9 mouse cellular contexts compared by ENCODE assay signal in the genomic region with DNA sequence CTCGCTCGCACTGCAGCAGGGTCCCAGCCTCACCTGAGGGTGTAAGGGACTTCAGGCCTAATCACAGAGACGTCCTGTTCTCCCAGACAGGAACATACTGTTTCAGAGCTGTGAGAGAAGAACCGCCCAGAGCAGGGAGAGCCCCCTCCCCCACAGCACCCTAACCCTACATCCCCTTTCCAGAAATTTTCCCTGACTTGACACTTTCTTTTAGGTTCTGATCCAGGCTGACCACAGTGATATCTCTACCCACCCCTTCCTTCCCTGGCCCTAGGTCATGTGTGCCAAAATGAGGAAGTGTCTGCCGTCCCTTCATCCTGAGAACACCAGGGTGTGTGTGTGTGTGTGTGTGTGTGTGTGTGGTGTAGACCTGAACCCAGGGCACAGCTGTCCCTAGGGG. TPM values are rescaled to one million over a fixed set of nuclear protein-coding genes. Genes with fewer than 3 reads are reported as not detected.
A peak's percentile ranks its signal among the peaks of the same experiment; 100 is the strongest.
DNase-seq lines count a peak whose midpoint lies in the region; ATAC-seq lines count a peak whose summit lies in the region.
"Had no signal": no experiment of that assay in that cellular context is flagged by ENCODE, and none has a peak within 500 bp of the region (broad histone marks: within the 10 kb centered on the region; RNA-seq: fewer than 3 reads in every experiment).

TSS of gene C1qc (minus strand) at position 255 of the 400 bp plus-strand sequence.

- no peak within 1 kb of the TSS for H3K9ac ChIP-seq in kidney, embryonic 15.5 days
- H3K9ac ChIP-seq in midbrain, embryonic 13.5 days (replicated peaks): no peak within 1 kb of the TSS

- no peaks in the 10 kb centered on the region for H3K36me3 ChIP-seq in kidney, embryonic 15.5 days
- H3K36me3 ChIP-seq in midbrain, embryonic 13.5 days: no peaks in the 10 kb centered on the region

- peaks cover 9% of the 10 kb centered on the region; the same call in 1 of the 2 replicates for H3K4me1 ChIP-seq in kidney, embryonic 15.5 days
- H3K4me1 ChIP-seq in midbrain, embryonic 13.5 days (replicated peaks): peaks cover 18% of the 10 kb centered on the region

- ATAC-seq in kidney, embryonic 15.5 days (replicated peaks; ENCODE audit: low FRiP score): no peak
- ATAC-seq in midbrain, embryonic 13.5 days: no peak
- ATAC-seq: Patski had no signal

- no peak within 1 kb of the TSS for H3K4me3 ChIP-seq in kidney, embryonic 15.5 days (replicated peaks)
- no peak within 1 kb of the TSS for H3K4me3 ChIP-seq in midbrain, embryonic 13.5 days (replicated peaks)

- peaks cover 63% of the 10 kb centered on the region for H3K27me3 ChIP-seq in kidney, embryonic 15.5 days
- peaks cover 71% of the 10 kb centered on the region for H3K27me3 ChIP-seq in midbrain, embryonic 13.5 days

- H3K27ac ChIP-seq in kidney, embryonic 15.5 days: no peak within 1 kb of the TSS
- H3K27ac ChIP-seq in midbrain, embryonic 13.5 days: no peak within 1 kb of the TSS

- no peaks in the 10 kb centered on the region for H3K9me3 ChIP-seq in kidney, embryonic 15.5 days (replicated peaks)
- H3K9me3 ChIP-seq in midbrain, embryonic 13.5 days: no peaks in the 10 kb centered on the region

- 65% methylated on average over 5 of the region's 5 CpGs for WGBS in kidney, embryonic 15.5 days
- WGBS in midbrain, embryonic 13.5 days: 67% methylated on average over 5 of the region's 5 CpGs

- DNase-seq in kidney, postnatal 10 days: no peak
- no peak for DNase-seq in adrenal gland, postnatal 25 days
- DNase-seq in heart, adult 8-10 months (ENCODE audit: low spot score): peak; percentile 56
- no peak for DNase-seq in layer of hippocampus, adult 8-10 months (ENCODE audit: low spot score in 2 of 2)
- no peak for DNase-seq in ovary, postnatal 14 days (ENCODE audit: low spot score)
- no peak for DNase-seq in ovary, postnatal 36 days (ENCODE audit: low spot score)

- no peak within 1 kb of the TSS for H3K4me2 ChIP-seq in kidney, embryonic 15.5 days
- H3K4me2 ChIP-seq in midbrain, embryonic 13.5 days (replicated peaks): no peak within 1 kb of the TSS

RNA-seq across cellular contexts. Expression of gene C1qc, which starts in this region (rescaled TPM):
- polyA plus RNA-seq in kidney, embryonic 15.5 days (2015; fragmentation: Nextera tagmentation; extraction: Ambion mirVana): 20.2 and 21.3 TPM in 2 replicates
- total RNA-seq in adrenal gland, postnatal 25 days (2021): 18.2 and 22.5 TPM in 2 replicates
- 10 to 100 TPM; 21.6 to 30.2 (median 24.9) TPM for total RNA-seq in heart, adult 8-10 months (2022)
- 100 to 1,000 TPM in 2 of 4 experiments, 10 to 100 TPM in 2; 28.3 to 233 (median 108) TPM for total RNA-seq in layer of hippocampus, adult 8-10 months (2022)
- 13.6 and 16.2 TPM in 2 replicates for polyA plus RNA-seq in midbrain, embryonic 13.5 days (2015; fragmentation: Nextera tagmentation; extraction: Ambion mirVana)
- polyA plus RNA-seq: Patski had no signal
